Mouse (Mus musculus): ENCODE measurements around the gene Dennd4a. TPM values are rescaled to one million over a fixed set of nuclear protein-coding genes. Genes with fewer than 3 reads are reported as not detected.

Gene Dennd4a
- polyA plus RNA-seq, 1 experiment from 2014 or later = 8.5 TPM

GRCm38 (mm10) chr9:64799504-64799903 is 11.6 kb upstream of the Dennd4a start:
- Histone ChIP-seq H3K4me1 (no peaks in the 10 kb centered on the region), H3K27ac (replicated peaks) (no peak overlapping the region), H3K9me3 (replicated peaks) (no peaks in the 10 kb centered on the region), H3K36me3 (no peaks in the 10 kb centered on the region), H3K9ac (no peak overlapping the region), H3K27me3 (no peaks in the 10 kb centered on the region), H3K4me3 (replicated peaks) (no peak overlapping the region), H3K4me2 (replicated peaks) (no peak overlapping the region)
- no peak for ATAC-seq (ENCODE audit: insufficient number of reproducible peaks, low FRiP score, low TSS enrichment, low read depth)
- 87% methylated on average over 5 of the region's 5 CpGs for WGBS

GRCm38 (mm10) chr9:64802561-64802960 is 8.6 kb upstream of the Dennd4a start:
- Histone ChIP-seq H3K27ac (replicated peaks) (no peak overlapping the region), H3K9me3 (replicated peaks) (no peaks in the 10 kb centered on the region), H3K9ac (no peak overlapping the region), H3K36me3 (no peaks in the 10 kb centered on the region), H3K4me1 (no peaks in the 10 kb centered on the region), H3K4me3 (replicated peaks) (no peak overlapping the region), H3K4me2 (replicated peaks) (no peak overlapping the region), H3K27me3 (no peaks in the 10 kb centered on the region)
- WGBS = 84% methylated on average over 5 of the region's 5 CpGs
- ATAC-seq (ENCODE audit: insufficient number of reproducible peaks, low FRiP score, low TSS enrichment, low read depth) = no peak

- no peaks in the 10 kb centered on the region for H3K36me3 ChIP-seq
- no peak overlapping the region for H3K27ac ChIP-seq (replicated peaks)
- H3K4me1 ChIP-seq = no peaks in the 10 kb centered on the region
- WGBS = 79% methylated on average over 5 of the region's 5 CpGs
- no peak overlapping the region for H3K9ac ChIP-seq
- H3K27me3 ChIP-seq = no peaks in the 10 kb centered on the region
- H3K9me3 ChIP-seq (replicated peaks) = no peaks in the 10 kb centered on the region
- H3K4me2 ChIP-seq (replicated peaks) = no peak overlapping the region
- no peak for ATAC-seq (ENCODE audit: insufficient number of reproducible peaks, low FRiP score, low TSS enrichment, low read depth)
- H3K4me3 ChIP-seq (replicated peaks) = no peak overlapping the region
Measured at GRCm38 (mm10) chr9:64803373-64804214, 7.5 kb upstream of the Dennd4a start.

- Histone ChIP-seq H3K4me1 (no peaks in the 10 kb centered on the region), H3K36me3 (no peaks in the 10 kb centered on the region), H3K4me3 (replicated peaks) (no peak overlapping the region), H3K4me2 (replicated peaks) (no peak overlapping the region), H3K27me3 (no peaks in the 10 kb centered on the region), H3K9ac (no peak overlapping the region), H3K9me3 (replicated peaks) (no peaks in the 10 kb centered on the region), H3K27ac (replicated peaks) (no peak overlapping the region)
- no peak for ATAC-seq (ENCODE audit: insufficient number of reproducible peaks, low FRiP score, low TSS enrichment, low read depth)
- 63% methylated on average over 5 of the region's 5 CpGs for WGBS
Measured at GRCm38 (mm10) chr9:64805875-64806274, 5.3 kb upstream of the Dennd4a start.

- no peak overlapping the region for H3K9ac ChIP-seq
- no peaks in the 10 kb centered on the region for H3K36me3 ChIP-seq
- H3K27me3 ChIP-seq = no peaks in the 10 kb centered on the region
- no peaks in the 10 kb centered on the region for H3K9me3 ChIP-seq (replicated peaks)
- no peak for ATAC-seq (ENCODE audit: insufficient number of reproducible peaks, low FRiP score, low TSS enrichment, low read depth)
- no peak overlapping the region for H3K4me2 ChIP-seq (replicated peaks)
- H3K27ac ChIP-seq (replicated peaks) = no peak overlapping the region
- H3K4me3 ChIP-seq (replicated peaks) = no peak overlapping the region
- WGBS = 68% methylated on average over 6 of the region's 6 CpGs
- H3K4me1 ChIP-seq = no peaks in the 10 kb centered on the region
Measured at GRCm38 (mm10) chr9:64806335-64807060, 4.6 kb upstream of the Dennd4a start.

- Histone ChIP-seq H3K9ac (no peak overlapping the region), H3K27ac (replicated peaks) (no peak overlapping the region), H3K9me3 (replicated peaks) (no peaks in the 10 kb centered on the region), H3K4me1 (no peaks in the 10 kb centered on the region; the same call in 1 of the 2 replicates), H3K4me3 (replicated peaks) (no peak overlapping the region), H3K36me3 (no peaks in the 10 kb centered on the region), H3K27me3 (no peaks in the 10 kb centered on the region), H3K4me2 (replicated peaks) (no peak overlapping the region)
- no peak for ATAC-seq (ENCODE audit: insufficient number of reproducible peaks, low FRiP score, low TSS enrichment, low read depth)
- WGBS = 78% methylated on average over 14 of the region's 14 CpGs
Measured at GRCm38 (mm10) chr9:64807061-64807808, 3.9 kb upstream of the Dennd4a start.

GRCm38 (mm10) chr9:64809851-64810250 is 1.3 kb upstream of the Dennd4a start:
- Histone ChIP-seq H3K36me3 (no peaks in the 10 kb centered on the region), H3K4me3 (replicated peaks) (no peak overlapping the region), H3K27me3 (no peaks in the 10 kb centered on the region), H3K4me1 (no peaks in the 10 kb centered on the region; the same call in 1 of the 2 replicates), H3K4me2 (replicated peaks) (no peak overlapping the region), H3K9me3 (replicated peaks) (no peaks in the 10 kb centered on the region), H3K9ac (no peak overlapping the region), H3K27ac (replicated peaks) (no peak overlapping the region)
- ATAC-seq (ENCODE audit: insufficient number of reproducible peaks, low FRiP score, low TSS enrichment, low read depth) = no peak
- WGBS = 72% methylated on average over 3 of the region's 3 CpGs

- H3K9me3 ChIP-seq (replicated peaks) = no peaks in the 10 kb centered on the region
- no peaks in the 10 kb centered on the region for H3K36me3 ChIP-seq
- WGBS = under 1% methylated on average over 59 of the region's 59 CpGs
- peak overlapping the region; percentile 44 for H3K9ac ChIP-seq
- peak overlapping the region; percentile 90 for H3K27ac ChIP-seq (replicated peaks)
- H3K4me3 ChIP-seq (replicated peaks) = peak overlapping the region; percentile 82
- H3K4me1 ChIP-seq = no peaks in the 10 kb centered on the region; the same call in 1 of the 2 replicates
- peak overlapping the region; percentile 53 for H3K4me2 ChIP-seq (replicated peaks)
- ATAC-seq (ENCODE audit: insufficient number of reproducible peaks, low FRiP score, low TSS enrichment, low read depth) = peak; percentile 79
- no peaks in the 10 kb centered on the region for H3K27me3 ChIP-seq
Measured at GRCm38 (mm10) chr9:64811538-64812474, 666 bp downstream of the Dennd4a start.

- no peaks in the 10 kb centered on the region for H3K27me3 ChIP-seq
- no peaks in the 10 kb centered on the region; the same call in 1 of the 2 replicates for H3K4me1 ChIP-seq
- H3K4me3 ChIP-seq (replicated peaks) = peak overlapping the region; percentile 82
- WGBS = 33% methylated on average over 1 of the region's 1 CpGs
- H3K9me3 ChIP-seq (replicated peaks) = no peaks in the 10 kb centered on the region
- no peaks in the 10 kb centered on the region for H3K36me3 ChIP-seq
- ATAC-seq (ENCODE audit: insufficient number of reproducible peaks, low FRiP score, low TSS enrichment, low read depth) = no peak
- H3K4me2 ChIP-seq (replicated peaks) = peak overlapping the region; percentile 53
- no peak overlapping the region for H3K27ac ChIP-seq (replicated peaks)
- H3K9ac ChIP-seq = no peak overlapping the region
Measured at GRCm38 (mm10) chr9:64812475-64812860, 1.3 kb downstream of the Dennd4a start.

GRCm38 (mm10) chr9:64814273-64814672 is 3.1 kb downstream of the Dennd4a start:
- H3K9me3 ChIP-seq (replicated peaks) = no peaks in the 10 kb centered on the region
- no peak overlapping the region for H3K4me3 ChIP-seq (replicated peaks)
- WGBS = 83% methylated on average over 6 of the region's 6 CpGs
- H3K4me2 ChIP-seq (replicated peaks) = no peak overlapping the region
- H3K27me3 ChIP-seq = no peaks in the 10 kb centered on the region
- H3K9ac ChIP-seq = no peak overlapping the region
- H3K36me3 ChIP-seq = no peaks in the 10 kb centered on the region
- ATAC-seq (ENCODE audit: insufficient number of reproducible peaks, low FRiP score, low TSS enrichment, low read depth) = no peak
- no peak overlapping the region for H3K27ac ChIP-seq (replicated peaks)
- H3K4me1 ChIP-seq = no peaks in the 10 kb centered on the region; the same call in 1 of the 2 replicates
